Mouse (Mus musculus): ENCODE results near the gene Rpusd4.

GRCm38 (mm10) chr9:35239734-35240133 lies 27.9 kb upstream of the Rpusd4 start:
- TF ChIP-seq CTCF (IDR thresholded peaks at IDR 0.05; ENCODE audit: control insufficient read depth, insufficient read depth, low read length) (no peak), POLR2A (IDR thresholded peaks at IDR 0.05; ENCODE audit: borderline replicate concordance, control insufficient read depth, low read depth, low read length) (no peak)

Measured in bone marrow, adult 2 months (tissue).